Mouse (Mus musculus) T-helper 1 cell (primary cell): ENCODE measurements around the gene 4930404H24Rik.

Experiments
- in situ Hi-C: fragments of 300-600 bp; cut with MboI, MseI; formaldehyde crosslinking; loops from one replicate; pipeline ENCODE4 v1.15.1; 2025; ENCODE audit warnings: high pct_unique_total_duplicates

4930404H24Rik gene

DNA sequence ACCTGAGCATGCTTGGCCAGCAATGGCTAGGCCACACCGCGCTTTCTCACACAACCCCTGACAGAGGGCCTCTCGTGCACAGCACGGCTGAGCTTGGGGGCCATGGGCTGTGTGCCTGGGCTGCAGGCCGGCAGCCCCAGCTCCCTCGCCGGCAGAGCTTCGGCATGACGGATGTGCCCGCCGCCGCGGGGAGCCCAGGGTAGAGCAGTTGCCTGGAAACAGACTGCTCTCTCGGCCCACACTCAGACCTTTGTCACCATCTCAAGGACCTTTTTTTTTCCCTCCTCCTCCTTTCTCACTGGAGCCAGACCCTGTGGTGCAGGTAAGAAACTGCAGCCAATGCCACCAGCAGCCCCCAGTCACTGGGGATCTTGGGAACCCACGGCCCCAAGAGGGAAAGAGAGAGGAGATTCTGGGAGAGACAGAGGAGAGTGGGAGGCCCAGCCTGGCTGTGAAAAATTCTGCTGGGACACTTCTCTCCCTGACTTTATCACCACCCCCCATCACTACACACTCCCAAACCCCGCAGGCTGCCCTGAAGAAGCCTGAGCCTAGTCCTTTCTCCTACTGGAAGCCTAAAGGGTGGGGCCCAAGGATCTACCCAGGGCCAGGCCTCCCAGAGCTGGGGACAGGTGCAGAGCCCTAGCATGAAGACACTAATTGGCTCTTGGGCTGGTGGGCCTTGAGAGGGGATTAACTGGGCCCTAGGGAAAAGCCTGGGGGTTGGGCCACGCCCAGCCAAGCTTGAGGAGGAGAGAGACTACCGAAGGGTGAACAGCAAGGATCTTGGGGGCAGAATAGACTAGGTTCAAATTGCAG lies 16.8 kb downstream of the 4930404H24Rik start:
- in situ Hi-C loops, result no loop called here

DNA sequence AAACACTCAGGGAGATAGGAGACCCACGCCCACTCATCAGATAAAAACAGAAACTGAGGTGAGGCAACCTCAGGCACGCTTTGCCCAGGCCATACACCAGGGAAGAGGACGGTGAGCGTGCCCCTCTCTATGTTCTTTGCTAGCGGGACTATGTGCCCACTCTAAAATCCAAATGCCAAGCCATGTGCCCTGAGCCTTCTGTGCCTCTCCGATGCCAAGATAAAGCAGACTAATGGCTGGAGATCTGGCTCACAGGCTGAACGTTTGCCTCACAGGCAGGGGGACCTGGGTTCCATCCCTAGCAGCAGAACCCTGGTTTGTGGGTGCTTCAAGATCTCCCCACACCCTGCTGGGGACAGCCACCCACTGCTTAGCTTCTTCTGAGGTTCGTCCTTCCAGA lies 17.5 kb downstream of the 4930404H24Rik start:
- in situ Hi-C loops, result no loop called here

DNA sequence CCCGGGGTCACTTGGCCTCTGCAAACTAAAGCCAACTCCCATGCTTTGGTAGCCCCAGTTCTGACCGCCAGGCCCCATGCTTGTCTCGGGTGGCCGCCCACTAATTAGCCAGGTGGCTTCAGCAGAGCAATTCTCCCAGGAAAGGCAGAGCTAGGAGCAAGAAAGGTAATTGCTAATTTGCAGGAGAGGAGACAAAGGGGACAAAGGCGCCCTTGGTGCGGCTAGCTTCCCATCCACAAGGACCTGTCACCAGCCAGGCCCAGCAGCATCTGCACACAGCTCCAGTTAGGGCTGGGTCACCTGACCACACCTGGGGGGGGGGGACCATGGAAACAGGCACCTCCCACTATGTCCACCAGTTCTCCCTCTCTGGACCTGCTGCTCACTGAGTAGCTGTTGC lies 19.0 kb downstream of the 4930404H24Rik start:
- in situ Hi-C loops, result no loop called here

DNA sequence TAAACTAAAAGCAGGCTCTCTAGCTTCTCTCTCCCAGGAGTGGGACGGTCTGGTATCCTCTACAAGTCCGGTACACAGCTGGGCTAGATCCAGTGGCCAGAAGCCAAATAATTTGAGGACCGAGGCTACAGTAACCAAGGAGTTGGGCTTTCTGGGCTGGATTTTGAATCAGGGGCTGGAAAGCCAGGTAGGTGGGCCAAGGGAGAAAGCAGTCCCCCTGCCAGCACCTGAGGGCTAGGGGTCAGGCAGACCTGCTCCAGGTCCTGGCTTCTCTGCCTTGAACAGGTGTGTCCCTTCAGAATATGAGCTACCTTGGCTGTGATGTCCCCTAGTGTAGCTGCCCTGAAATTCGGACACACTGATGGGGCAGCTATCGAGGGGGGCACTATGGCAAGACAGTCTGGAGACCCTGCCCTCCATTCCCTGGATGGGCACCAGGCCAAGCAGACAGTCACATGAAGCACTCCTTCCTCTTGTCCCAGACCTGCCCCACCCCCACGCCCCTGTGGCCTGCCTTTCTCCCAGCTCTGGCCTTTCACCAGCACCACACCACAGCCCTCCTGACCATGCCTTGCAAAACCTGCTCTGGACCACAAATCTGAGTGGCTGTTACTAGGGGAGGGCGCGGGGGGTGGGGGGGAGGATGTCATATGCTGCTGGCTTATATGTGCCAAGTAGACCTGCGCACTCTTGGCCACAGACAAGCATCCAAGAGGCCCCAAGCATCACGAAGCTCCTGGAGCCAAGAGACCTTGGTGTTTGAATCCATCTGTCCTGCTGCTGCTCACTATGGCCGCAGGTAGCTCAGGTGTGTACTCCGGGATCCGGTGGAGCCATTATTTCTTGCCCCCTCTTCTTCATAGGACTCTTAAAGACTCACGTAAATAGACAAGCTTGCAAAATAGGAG lies 20.1 kb downstream of the 4930404H24Rik start:
- in situ Hi-C loops, result no loop called here

DNA sequence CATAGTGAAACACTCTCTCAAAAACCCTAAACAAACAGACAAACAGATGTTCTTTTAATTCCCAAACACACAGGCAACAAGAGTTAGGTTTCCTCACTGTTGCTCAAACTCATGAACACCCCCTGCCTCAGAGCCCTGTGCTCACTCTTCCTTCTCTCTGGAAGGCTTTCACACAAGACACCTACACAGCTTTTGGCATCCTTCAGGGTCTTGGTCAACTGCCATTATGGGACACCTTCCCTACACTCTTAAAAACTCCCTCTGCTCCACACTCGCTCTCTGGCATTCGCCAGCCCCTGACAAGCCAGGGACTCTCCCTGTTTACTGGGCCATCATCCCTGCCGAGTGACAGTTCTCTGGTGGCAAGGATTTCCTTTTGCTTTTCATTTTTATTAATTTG lies 21.4 kb downstream of the 4930404H24Rik start:
- in situ Hi-C loops, result no loop called here

DNA sequence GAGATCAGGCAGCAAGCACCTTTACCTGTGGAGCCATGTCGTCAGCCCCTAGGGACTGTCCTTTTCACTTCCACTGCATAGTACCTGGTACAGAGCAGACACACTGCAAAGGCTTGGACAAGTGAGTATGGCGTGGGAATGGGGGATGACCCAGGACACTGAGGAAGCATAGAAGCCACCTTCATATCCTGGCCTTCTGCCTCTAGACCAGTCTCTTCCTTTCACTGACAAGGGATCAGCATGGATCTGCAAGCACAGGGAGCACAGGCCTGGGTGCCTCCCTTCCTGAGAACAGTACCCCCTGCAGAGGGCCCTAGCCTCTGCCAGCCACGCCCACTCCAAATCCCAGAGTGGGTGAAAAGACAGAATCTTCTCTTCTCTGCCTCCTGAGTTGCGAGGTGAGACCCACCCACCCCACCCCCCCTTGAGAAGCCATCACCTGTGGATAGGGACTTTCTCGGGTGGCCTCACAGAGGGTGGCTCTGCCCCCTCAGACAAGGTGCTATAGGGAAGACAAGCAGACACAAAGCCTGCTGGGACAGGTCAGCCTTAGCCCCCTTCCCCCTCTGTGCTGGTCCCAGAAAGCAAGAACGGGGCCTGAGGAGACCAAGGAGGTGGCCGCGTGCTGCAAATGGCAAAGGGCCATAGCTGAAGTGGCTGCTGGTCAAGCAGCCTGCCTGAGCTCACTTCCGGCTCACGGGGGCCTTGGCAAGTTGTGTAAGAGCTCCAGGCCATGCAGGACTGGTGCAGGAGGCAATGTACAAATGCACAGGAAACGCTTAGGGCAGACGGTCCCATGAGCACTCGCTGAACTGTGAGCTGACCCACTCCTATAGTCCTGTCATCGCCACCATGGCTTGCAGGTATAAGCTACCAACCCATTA lies 22.1 kb downstream of the 4930404H24Rik start:
- in situ Hi-C loops, result no loop called here

DNA sequence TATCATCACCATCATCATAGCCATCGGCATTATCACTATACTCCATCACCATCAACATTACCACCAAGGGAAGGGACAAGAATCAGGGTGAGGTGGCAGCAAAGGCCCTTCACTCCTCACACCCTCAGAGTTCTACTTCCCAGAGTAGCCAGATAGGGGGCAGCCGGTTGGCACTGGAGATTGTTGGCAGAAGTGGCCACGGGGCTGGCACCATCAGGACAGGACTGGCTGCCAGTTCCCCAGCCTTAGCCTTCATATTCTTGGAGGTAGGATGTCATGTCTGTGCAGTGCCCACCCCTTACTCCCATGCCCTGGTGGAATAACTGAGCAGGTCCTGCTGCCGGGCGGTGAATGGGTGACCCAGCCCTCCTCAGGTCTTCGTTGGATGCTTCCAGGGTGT lies 23.0 kb downstream of the 4930404H24Rik start:
- in situ Hi-C loops, result no loop called here

DNA sequence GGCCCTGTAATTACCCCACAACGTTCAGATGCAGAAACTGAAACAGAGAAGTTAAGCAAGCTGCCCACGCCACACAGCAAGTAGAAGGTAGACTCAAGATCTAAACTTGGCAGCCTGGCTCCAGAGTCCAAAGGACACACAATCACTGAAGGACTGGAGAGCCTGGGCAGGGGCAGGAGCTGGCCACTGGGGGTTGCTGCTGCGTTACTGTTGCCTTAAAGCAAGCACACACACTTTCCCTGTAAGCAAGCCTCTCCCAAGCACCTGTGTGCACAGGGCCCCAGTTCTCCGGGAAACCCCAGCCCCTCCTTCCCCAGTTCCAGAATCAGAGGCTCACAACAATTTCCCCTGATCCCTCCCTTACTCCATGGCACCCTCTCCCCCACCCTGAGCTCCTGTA lies 24.4 kb downstream of the 4930404H24Rik start:
- in situ Hi-C loops, result no loop called here

DNA sequence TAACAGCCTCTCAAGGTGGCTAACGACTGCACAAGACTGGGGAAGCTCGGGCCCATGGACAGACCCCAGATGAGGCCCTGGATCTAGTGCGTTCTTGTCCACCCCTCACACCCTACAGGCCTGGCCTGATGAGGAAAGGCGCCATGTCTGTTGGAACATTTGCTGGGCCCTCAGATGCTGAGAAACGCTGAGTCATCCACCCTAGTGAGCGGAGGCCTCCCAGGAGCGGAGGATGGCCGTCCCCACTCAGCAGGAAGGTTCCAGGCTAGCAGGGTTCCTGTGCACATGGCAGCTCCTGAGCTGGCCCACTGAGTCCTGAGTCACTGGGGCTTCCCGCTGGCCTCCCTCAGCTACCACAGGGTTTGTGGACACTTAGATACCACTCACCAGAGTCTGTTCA lies 27.5 kb downstream of the 4930404H24Rik start:
- in situ Hi-C loops, result no loop called here

DNA sequence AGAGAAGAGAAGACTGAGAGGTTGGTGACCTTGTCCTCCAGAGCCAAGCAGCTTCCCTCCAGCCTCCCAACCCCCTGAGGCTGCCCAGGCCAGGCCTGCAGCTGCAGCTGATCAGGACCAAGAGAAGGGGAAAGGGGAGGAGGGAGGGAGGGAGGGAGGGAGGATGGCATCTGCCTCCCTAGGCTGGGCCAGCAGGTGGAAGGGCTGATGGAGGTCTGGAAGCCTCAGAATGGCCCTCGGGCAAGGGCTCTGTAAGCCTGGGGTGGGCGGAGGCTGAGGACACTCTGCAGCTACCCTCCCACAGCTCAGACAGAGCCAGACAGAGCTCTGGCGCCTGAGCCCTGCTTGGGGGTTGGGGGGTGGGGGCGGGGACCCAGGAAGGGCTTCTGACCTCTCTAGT lies 29.7 kb downstream of the 4930404H24Rik start:
- in situ Hi-C loops, result no loop called here

DNA sequence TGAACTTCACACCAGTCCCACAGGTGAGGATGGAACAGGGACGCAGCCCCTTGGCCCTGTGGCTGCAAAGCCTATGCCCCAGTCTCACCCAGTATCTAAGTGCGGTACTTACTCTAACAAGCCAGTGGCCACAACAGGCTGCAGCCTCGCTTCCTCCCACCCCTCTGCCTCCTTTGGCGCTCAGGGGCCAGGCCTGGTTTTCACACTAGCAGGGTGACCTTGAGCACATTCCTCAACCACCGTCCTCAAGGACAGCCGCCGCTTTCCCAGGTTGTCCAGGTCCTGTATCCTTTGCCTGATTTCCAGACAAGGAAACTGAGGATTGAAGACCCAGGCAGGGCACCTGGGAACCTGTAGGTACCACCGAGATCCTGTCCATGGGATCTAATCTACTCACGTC lies 30.6 kb downstream of the 4930404H24Rik start:
- in situ Hi-C loops, result no loop called here

DNA sequence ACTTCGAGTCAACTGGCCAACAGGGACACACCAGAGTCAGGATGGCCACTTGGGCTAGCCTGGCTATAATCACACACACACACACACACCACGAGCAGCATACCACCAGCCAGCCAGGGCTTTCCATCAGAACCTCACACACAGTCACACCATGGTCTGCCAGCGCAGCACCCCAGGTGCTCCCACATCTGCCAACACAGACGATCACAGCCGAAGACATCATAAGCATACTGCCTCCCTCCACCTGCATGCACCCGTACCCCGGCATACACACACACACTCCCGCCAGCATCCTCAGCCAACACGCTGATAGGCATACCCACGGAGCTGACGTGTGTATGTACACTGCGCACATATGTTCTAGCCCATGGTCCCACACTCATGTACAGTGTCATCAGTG lies 31.1 kb downstream of the 4930404H24Rik start:
- in situ Hi-C loops, result no loop called here

DNA sequence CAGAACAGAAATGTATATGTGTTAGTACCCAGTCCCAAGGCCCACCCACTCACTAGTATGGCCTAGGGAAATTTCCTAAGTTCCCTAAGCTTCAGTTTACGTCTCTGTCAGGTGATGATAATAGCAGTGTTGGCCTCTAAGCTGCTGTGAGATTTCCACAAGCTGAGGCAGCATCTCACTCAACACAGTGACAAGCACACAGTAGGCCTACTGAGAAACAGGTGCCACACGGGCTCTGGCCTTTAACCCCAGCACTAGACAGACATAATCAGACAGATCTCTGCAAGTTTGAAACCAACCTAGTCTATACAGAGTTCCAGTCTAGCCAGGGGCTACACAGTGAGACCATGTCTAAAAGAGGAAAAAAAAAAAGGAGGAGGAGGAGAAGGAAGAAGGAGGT lies 32.1 kb downstream of the 4930404H24Rik start:
- in situ Hi-C loops, result no loop called here

DNA sequence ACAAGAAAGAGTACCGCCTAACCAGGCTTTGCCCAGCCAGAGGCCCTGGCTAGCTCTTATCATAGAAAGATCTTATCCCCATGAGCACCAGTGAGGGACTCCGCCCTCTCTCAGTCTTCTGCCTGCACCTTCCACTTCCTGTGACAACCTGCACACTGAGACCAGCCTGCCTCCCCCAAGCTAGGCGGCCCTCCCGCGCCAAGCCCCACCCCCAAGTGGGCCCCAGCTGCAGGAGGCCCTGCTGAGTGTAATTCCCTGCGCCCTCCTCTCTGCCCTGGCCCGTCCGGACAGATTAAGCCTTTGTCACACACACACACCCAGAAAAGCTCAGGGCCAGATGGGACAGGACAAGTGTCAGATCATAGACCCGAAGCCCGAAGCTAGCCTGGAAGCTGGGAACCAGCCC lies 33.3 kb downstream of the 4930404H24Rik start:
- in situ Hi-C loops, result no loop called here

DNA sequence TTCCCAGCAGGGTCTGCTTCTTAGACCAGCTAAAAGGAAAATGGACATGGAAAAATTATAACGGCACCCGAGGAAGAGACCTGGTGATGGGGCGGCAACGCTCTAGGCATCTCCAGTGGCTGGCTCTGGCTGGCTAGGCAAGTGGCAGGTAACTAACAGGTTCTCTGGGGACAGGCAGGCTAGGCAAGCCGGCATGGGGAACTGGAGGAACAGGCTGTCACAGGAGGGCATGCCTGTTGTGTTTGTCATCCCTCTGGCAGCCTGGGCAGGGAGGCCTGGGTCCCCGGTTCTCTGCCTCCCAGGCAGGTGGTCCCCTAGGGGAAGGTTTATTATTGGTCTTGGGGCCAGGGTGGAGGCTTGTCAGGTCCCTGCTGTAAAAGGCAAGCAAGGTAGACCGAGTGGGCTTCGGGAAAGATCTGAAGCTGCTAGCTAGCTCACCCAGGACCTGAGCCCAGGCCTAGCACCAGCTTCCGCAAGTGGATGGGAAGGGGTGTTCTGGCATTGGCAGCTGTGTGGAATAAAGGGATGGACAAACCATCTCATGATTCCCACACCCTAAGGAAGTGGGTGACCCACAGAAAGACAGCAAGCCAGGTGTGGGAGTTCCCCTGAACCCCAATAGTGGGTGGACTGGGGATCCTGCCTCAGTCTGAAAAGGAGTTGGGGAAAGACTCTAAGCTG lies 34.4 kb downstream of the 4930404H24Rik start:
- in situ Hi-C loops, result no loop called here

DNA sequence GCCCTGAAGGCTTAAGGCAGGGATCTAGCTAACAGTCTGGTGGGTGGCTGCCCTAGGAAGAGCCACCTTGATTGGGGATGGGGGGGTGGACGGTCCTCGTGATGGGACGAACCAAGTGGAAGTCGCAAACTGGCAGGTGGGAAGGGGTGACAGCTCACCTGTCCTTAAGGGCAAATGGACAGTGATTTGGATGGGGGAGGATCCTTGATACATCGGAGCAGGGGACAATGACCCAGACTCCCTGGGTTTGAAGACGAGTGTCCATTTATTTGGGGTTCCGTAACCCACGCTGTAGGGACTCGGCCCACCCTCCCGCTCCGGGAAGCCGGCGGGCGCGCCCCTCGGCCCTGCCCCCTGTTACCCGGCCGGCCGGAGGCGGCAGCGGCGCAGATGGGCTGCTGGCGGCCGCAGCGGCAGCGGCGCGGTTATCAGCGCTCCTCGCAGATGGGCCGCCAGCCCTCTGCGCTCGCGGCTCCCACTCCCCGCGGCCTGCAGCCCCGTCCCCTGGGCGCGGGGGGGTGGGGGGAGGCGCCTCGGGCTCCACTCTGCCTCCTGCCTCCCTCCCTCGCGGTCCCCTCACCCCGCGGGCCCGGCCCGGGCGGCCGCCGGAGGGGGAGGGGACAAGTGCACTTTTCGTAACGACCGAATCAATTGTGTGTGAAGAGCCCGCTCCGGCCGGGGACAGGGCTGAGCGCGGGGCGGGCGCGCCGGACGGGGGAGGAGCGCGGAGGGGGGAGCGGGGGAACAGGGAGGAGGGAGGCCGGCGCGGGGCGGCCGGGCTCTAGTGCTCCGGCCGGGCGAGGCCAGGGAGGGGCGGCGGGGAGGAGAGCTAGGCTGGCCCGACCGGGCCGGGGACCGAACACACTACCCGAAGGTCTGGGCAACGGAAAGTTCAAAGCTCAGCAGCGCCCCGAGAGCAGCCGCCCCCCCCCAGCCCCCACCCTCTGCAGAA lies 35.3 kb downstream of the 4930404H24Rik start:
- in situ Hi-C loops, result no loop called here

DNA sequence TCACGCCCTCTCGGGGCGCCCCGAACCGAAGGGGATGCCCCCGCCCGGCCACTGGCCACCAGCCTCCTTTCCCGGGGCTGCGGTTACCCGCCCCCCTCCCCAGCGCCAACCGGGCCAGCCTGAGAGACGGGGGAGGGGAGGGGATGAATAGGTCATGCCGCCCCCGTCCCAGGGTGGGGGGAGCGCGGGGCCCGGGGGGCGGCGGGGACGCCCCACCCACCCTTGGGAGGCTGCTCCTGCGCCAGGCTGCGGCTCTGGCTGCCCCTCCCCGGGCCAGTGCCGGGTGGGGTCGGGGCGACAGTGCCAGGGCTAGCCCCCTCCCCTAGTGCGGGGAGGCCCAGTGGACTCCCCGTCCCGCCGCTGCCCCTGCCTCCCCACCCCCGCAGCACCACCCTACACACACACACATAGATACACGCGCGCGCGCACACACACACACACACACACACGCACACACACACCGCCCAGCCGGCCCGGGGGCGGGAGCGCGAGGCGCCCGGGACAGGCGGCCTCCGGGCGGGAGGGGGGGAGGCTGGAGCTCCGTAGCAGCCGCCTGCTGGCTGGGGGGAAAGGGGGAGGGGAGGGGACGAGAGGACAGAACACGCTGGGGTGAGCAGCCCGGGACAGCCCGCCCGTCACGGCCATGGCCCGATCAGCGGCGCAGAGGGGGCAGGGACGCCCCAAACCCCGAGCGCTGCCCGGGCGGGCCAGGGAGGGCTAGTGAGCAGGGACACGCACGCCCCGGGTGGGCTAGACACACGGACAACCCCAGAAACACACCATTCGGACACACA lies 36.2 kb downstream of the 4930404H24Rik start:
- in situ Hi-C loops, result no loop called here

DNA sequence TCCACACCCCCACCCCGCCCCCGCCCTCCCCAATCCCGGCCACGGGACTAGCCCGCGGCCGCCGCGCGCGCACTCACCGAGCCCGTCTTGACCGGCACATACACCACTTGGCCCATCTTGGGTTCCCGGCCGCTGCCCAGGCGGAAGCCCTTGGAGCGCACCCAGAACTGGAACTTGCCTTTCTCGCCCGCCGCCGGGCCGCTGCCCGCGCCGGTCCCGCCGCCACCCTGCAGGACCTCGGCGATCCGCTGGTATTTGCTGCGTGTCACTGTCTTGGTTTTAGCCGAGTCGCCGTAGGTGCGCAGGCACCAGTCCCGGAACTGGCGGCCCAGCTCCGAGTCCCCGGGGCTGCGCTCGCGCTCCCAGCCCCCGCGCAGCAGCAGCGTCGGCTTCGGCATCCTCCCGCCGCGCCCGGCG lies 36.8 kb downstream of the 4930404H24Rik start:
- in situ Hi-C loops, result no loop called here
